Mouse (Mus musculus): ENCODE measurements around the gene Gm28048. TPM values are rescaled to one million over a fixed set of nuclear protein-coding genes. Genes with fewer than 3 reads are reported as not detected.

Gene Gm28048
- polyA plus RNA-seq, 1 experiment, result not detected

DNA sequence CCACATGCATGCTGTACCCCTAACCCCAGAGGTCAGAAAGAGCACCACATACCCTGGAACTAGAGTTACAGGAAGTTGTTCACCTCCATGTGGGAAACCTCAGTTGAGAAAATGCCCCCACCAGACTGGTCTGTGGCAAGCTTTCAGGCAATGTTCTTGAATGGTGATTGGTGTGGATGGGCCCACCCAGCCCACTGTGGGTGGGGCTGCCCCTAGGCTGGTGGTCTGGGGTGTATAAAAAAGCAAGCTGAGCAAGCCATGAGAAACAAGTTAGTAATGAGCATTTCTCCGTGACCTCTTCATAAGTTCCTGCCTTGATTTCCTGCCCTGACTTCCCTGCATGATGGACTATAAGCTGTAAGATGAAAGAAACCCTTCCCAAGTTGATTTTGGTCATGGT is 19.8 kb downstream of the Gm28048 start:
- no peak overlapping the region for H3K4me3 ChIP-seq (replicated peaks; ENCODE audit: extremely low read depth, low read depth, low read length)
- peaks cover 3% of the 10 kb centered on the region for H3K4me1 ChIP-seq (ENCODE audit: control insufficient read depth, insufficient read depth, low read length)
- TF ChIP-seq POLR2A (IDR thresholded peaks at IDR 0.05; ENCODE audit: borderline replicate concordance, extremely low read depth, low read depth, low read length) (no peak), CTCF (IDR thresholded peaks at IDR 0.05; ENCODE audit: insufficient read depth, low read length) (no peak)
- no peak for DNase-seq
- 78% methylated on average over 1 of the region's 1 CpGs for WGBS

DNA sequence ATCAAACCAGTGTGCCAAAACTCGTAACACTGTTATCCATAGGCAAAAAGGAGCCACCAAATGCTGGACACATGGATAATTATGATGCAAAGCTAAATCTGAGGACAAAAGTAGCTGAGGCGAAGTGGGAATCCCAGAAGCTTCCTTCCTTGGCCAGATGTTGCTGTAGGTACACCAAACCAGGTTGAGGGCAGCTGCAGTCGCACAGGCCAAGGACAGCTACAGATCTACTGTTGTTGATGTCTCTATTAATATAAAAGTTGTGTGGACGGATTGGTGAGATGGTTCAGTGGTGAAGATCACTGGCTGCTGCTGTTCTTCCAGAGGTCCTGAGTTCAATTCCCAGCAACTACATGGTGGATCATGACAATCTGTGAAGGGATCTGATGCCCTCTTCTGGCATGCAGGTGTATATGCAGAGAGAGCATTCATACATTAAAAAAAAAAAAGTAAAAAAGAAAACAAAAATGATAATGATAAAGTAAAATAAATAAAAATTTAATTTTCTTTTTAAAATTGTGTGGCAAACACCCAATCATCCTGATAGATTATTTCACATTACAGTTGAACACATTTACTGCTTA is 24.0 kb downstream of the Gm28048 start:
- DNase-seq, result no peak
- TF ChIP-seq CTCF (IDR thresholded peaks at IDR 0.05; ENCODE audit: insufficient read depth, low read length), result no peak
- no peak for TF ChIP-seq POLR2A (IDR thresholded peaks at IDR 0.05; ENCODE audit: borderline replicate concordance, extremely low read depth, low read depth, low read length)
- H3K4me1 ChIP-seq (ENCODE audit: control insufficient read depth, insufficient read depth, low read length), result peaks cover 3% of the 10 kb centered on the region
- H3K4me3 ChIP-seq (replicated peaks; ENCODE audit: extremely low read depth, low read depth, low read length), result no peak overlapping the region
- 92% methylated on average over 4 of the region's 4 CpGs for WGBS

DNA sequence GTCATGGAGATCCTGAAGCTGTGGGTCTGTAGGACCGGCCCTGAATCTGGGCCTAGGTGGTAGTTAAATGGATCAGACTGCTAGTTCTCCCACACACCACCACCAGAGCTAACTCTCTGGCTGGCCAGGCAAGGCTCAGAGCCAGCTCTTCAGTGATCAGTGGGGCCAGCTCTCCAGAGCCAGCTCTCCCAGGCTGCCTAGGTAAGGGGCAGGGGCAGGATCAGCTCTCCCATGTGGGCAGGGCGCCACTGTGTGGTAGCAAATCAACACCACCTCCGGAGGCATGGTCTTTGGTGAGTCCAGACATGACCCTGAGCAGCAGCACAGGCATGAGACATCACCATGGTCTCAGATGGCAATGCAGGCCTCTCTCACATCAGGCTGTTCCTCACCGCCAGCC is 25.1 kb downstream of the Gm28048 start:
- 65% methylated on average over 4 of the region's 4 CpGs for WGBS
- no peak for TF ChIP-seq POLR2A (IDR thresholded peaks at IDR 0.05; ENCODE audit: borderline replicate concordance, extremely low read depth, low read depth, low read length)
- TF ChIP-seq CTCF (IDR thresholded peaks at IDR 0.05; ENCODE audit: insufficient read depth, low read length), result peak; percentile 78
- Histone ChIP-seq H3K4me3 (replicated peaks; ENCODE audit: extremely low read depth, low read depth, low read length) (no peak overlapping the region), H3K4me1 (ENCODE audit: control insufficient read depth, insufficient read depth, low read length) (peaks cover 3% of the 10 kb centered on the region)
- peak; percentile 48 for DNase-seq

DNA sequence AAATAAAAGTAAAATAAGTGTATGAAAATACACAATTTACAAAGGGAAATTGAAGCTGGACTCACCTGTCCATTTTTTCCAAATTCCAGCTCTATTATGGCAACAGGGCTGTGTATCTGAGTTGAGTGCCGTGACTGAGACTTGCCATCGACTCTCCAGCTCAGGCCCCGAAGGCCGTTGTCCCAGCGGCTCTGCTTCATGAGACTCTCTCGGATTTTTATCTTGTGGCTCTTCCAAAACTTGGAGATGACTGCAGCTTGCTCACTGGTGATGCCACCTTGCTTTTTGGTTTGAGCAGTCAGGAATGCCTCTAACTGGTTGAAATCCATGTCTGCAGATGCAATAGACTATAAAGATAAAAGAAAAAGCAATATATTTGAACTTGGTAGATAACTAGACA is 25.5 kb downstream of the Gm28048 start:
- TF ChIP-seq CTCF (IDR thresholded peaks at IDR 0.05; ENCODE audit: insufficient read depth, low read length) (no peak), POLR2A (IDR thresholded peaks at IDR 0.05; ENCODE audit: borderline replicate concordance, extremely low read depth, low read depth, low read length) (no peak)
- Histone ChIP-seq H3K4me1 (ENCODE audit: control insufficient read depth, insufficient read depth, low read length) (peaks cover 3% of the 10 kb centered on the region), H3K4me3 (replicated peaks; ENCODE audit: extremely low read depth, low read depth, low read length) (no peak overlapping the region)
- no peak for DNase-seq
- 94% methylated on average over 6 of the region's 6 CpGs for WGBS

DNA sequence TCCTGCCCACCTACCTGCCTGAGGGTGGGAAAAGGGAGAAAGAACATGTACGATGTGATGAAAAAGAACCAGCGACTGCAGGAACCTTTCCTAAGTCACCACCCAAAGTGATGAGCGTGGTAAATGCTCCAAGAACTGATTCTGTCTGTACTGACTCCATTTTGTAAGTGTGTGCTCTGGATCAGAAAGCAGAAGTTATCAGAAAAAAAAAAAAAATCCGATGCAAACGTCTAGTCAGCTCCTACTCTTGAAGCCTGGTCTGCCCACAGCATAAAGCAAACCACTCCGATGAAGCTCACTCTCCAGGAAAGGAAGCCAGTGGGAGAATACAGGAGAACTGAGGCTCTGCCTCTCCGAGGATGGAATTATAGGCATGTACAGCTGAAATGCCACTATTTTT is 29.2 kb downstream of the Gm28048 start:
- DNase-seq, result no peak
- Histone ChIP-seq H3K4me3 (replicated peaks; ENCODE audit: extremely low read depth, low read depth, low read length) (no peak overlapping the region), H3K4me1 (ENCODE audit: control insufficient read depth, insufficient read depth, low read length) (no peaks in the 10 kb centered on the region)
- WGBS, result 81% methylated on average over 7 of the region's 7 CpGs
- no peak for TF ChIP-seq POLR2A (IDR thresholded peaks at IDR 0.05; ENCODE audit: borderline replicate concordance, extremely low read depth, low read depth, low read length)
- no peak for TF ChIP-seq CTCF (IDR thresholded peaks at IDR 0.05; ENCODE audit: insufficient read depth, low read length)

DNA sequence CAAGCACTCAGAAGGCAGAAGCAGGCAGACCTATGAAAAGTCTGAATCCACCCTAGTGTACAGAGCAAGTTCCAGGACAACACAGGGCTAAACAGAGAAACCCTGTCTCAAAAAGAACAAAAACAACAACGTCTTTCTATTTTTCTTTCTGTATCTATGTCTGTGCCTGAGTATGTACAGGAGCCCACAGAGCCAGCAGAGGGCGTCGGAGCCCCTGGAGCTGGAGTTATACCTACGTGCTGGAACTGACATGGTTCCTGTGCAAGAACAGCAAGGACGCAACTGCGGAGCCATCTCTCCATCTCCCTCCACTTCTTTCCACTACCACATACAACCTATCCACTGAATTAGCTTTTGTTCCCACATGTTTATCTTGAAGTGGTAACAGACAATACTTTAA is 31.8 kb downstream of the Gm28048 start:
- WGBS, result 92% methylated on average over 6 of the region's 6 CpGs

DNA sequence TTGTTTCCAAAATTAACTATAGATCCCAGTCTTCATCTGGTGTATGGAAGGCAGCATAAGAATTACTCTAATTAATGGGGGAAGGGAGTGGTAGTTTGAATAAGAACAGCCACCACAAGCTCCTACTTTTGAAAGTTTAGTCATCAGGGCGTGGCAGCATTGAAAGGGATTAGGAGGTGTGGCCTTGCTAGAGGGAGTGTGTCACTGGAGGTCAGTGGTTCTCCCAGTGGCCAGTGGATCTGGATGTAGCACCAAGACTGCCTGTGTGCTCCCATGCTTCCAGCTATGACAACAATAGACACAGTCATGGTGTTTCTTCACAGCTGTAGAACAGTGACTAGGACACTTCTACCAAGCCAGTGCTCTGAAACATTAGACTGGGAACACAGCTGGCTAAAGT is 32.8 kb downstream of the Gm28048 start:
- H3K4me3 ChIP-seq (replicated peaks; ENCODE audit: extremely low read depth, low read depth, low read length), result no peak overlapping the region
- no peak for TF ChIP-seq POLR2A (IDR thresholded peaks at IDR 0.05; ENCODE audit: borderline replicate concordance, extremely low read depth, low read depth, low read length)
- no peak for TF ChIP-seq CTCF (IDR thresholded peaks at IDR 0.05; ENCODE audit: insufficient read depth, low read length)
- H3K4me1 ChIP-seq (ENCODE audit: control insufficient read depth, insufficient read depth, low read length), result no peaks in the 10 kb centered on the region
- 86% methylated on average over 1 of the region's 1 CpGs for WGBS
- no peak for DNase-seq

More for the DNA sequence above, 31.8 kb downstream of the Gm28048 start:
- DNase-seq, result no peak
- no peak for TF ChIP-seq CTCF (IDR thresholded peaks at IDR 0.05; ENCODE audit: insufficient read depth, low read length)
- no peak for TF ChIP-seq POLR2A (IDR thresholded peaks at IDR 0.05; ENCODE audit: borderline replicate concordance, extremely low read depth, low read depth, low read length)
- H3K4me1 ChIP-seq (ENCODE audit: control insufficient read depth, insufficient read depth, low read length), result no peaks in the 10 kb centered on the region
- H3K4me3 ChIP-seq (replicated peaks; ENCODE audit: extremely low read depth, low read depth, low read length), result no peak overlapping the region

DNA sequence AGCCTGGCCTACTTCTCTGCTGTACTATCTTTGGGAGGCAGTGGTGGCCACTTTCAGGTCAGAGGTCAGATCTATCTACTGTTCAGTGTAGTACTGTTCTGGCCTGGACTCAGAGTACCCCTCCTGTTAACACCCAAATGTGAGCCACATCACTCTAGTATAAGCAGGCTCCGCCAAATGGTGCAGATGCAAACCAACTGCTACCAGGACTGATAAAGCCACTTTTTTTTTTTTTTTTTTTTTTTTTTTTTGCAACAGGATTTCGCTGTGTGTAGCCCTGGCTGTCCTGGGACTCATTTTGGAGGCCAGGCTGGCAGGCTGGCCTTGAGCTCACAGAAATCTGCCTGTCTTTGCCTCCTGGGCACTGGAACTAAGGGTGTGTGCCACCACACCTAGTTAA is 42.9 kb downstream of the Gm28048 start:
- TF ChIP-seq CTCF (IDR thresholded peaks at IDR 0.05; ENCODE audit: insufficient read depth, low read length), result no peak
- TF ChIP-seq POLR2A (IDR thresholded peaks at IDR 0.05; ENCODE audit: borderline replicate concordance, extremely low read depth, low read depth, low read length), result no peak
- DNase-seq, result no peak
- Histone ChIP-seq H3K4me1 (ENCODE audit: control insufficient read depth, insufficient read depth, low read length) (no peaks in the 10 kb centered on the region), H3K4me3 (replicated peaks; ENCODE audit: extremely low read depth, low read depth, low read length) (no peak overlapping the region)
- WGBS, result 82% methylated on average over 2 of the region's 2 CpGs

DNA sequence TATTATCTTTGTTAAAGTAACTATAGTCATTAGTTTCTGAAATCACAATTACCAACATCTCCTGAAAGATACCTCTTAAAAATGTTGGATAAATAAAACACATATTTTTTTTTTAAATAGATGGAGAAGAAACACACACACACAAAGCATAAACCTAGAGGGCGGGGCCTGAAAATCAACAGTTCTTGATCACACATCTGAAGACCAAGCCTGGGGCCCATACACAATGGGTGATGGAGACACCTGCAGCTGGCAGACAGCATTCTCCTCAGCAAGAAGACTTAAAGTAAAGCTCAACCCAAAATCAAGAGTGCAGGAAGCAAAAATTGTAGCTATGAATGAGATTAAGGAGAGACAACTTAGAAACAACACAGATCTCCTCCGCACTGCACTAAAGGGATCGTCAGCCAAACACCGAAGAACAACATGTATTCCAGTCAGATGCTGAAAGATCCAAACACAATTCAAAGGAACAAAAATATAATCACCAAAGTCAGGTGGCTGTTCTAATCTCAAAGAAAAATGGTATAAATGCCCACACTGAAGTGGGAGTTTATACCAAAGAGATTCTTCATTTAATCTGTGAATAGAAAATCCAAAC is 44.1 kb downstream of the Gm28048 start:
- Histone ChIP-seq H3K4me1 (ENCODE audit: control insufficient read depth, insufficient read depth, low read length) (no peaks in the 10 kb centered on the region), H3K4me3 (replicated peaks; ENCODE audit: extremely low read depth, low read depth, low read length) (no peak overlapping the region)
- DNase-seq, result no peak
- no peak for TF ChIP-seq CTCF (IDR thresholded peaks at IDR 0.05; ENCODE audit: insufficient read depth, low read length)
- 100% methylated on average over 4 of the region's 4 CpGs for WGBS

DNA sequence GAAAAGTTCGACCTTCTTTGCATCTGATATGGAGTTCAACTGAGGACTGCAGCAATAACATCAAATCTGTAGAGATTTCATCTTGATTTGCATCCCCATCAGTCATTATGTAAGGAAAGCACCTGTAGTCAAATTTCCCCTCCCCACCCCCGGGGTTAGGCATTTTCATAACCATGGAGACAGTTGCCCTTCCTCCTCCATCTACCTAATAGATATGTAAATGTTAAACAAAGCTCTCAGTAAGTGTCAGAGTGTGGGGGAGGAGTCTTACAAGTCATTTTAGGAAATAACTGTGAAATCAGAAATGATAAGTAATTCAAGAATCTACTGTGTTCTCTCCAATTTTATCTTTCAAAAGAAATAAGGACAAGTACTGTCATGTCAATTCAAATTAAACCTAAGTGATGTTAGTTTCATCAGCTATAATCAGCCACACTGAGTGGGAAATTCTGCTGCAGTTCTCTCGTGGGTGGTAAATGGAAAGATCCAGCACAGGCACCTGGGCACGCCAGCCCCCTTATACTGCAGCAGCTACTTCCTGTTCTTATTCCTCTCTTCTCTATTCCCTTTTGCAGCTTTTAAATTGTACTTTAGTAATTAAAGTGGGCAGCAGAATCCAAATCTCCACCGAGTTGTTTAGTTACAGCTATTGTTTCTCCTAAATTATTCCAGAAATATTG is 45.3 kb downstream of the Gm28048 start:
- no peaks in the 10 kb centered on the region for H3K4me1 ChIP-seq (ENCODE audit: control insufficient read depth, insufficient read depth, low read length)
- no peak overlapping the region for H3K4me3 ChIP-seq (replicated peaks; ENCODE audit: extremely low read depth, low read depth, low read length)
- 59% methylated on average over 5 of the region's 5 CpGs for WGBS
- DNase-seq, result no peak
- TF ChIP-seq CTCF (IDR thresholded peaks at IDR 0.05; ENCODE audit: insufficient read depth, low read length) (no peak), POLR2A (IDR thresholded peaks at IDR 0.05; ENCODE audit: borderline replicate concordance, extremely low read depth, low read depth, low read length) (no peak)

All from lung, adult 2 months (tissue).